Mouse (Mus musculus): ENCODE results near the gene Rcan2. TPM values are rescaled to one million over a fixed set of nuclear protein-coding genes. Genes with fewer than 3 reads are reported as not detected.

The Rcan2 gene
- total RNA-seq (2017): not detected in 3 replicates

DNA sequence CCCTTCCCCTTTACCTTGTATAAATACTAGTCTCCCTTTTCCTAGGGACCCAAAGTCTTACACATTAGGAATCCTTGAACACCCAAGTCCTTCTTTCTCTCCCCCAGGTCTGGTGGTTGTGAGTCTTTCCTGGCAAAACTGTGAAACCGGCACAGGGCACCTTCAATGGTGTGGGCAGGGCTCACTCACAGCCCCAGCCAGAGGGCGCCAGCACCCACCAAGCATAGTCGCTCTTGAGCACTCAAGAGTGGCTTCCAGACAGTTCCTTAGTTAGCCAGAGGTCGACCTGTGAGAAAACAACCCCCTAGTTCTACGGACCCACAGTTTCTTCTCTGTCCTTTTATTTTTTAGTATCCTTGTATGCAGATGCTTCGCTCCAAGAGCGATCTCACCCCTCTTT lies at the start of gene Rcan2:
TSS of gene Rcan2 (plus strand) at position 275 of the 400 bp plus-strand sequence.
- no peak for ATAC-seq (replicated peaks; ENCODE audit: insufficient number of reproducible peaks, low FRiP score, low TSS enrichment, poor library complexity, severe bottlenecking)

DNA sequence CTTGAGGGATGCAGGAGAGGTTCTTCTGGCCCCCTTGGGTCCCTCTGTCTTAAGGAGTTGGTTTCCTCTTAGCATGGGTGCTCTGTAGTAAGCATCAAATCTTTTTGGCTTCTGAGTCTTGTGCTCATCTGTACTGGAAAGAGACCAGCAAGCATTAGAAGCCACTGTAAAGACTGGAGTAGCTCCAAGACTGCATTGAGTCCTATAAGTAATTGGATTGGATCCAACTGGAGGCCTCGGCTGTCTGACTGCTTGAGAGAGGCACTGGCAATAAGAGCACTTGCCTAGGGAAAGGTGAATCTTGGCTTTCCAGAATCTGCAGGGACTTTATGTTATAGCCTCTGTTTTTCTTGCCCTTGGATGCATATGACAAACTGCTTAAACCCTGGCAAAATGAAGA lies 48.3 kb upstream of the Rcan2 start:
- ATAC-seq (replicated peaks; ENCODE audit: insufficient number of reproducible peaks, low FRiP score, low TSS enrichment, poor library complexity, severe bottlenecking): no peak

DNA sequence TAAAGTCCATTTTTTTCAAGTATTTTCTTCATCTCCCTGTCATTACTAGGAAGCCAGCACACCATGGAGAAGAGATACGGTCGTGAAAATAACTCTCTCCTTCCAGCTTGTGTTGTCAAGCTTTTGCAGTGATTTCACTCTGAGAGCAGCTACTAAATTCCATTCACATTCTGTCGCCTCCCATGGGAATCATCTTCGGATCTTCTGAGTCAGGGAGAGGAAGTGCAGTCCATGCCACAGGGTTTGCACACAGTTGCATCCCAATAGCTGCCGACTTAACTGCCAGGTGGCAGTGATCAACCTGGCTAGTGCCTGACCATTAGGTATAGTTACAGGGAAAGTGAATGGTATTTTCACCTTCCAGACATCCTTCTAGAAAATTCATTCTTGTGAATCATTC lies 46.5 kb upstream of the Rcan2 start:
- no peak for ATAC-seq (replicated peaks; ENCODE audit: insufficient number of reproducible peaks, low FRiP score, low TSS enrichment, poor library complexity, severe bottlenecking)

DNA sequence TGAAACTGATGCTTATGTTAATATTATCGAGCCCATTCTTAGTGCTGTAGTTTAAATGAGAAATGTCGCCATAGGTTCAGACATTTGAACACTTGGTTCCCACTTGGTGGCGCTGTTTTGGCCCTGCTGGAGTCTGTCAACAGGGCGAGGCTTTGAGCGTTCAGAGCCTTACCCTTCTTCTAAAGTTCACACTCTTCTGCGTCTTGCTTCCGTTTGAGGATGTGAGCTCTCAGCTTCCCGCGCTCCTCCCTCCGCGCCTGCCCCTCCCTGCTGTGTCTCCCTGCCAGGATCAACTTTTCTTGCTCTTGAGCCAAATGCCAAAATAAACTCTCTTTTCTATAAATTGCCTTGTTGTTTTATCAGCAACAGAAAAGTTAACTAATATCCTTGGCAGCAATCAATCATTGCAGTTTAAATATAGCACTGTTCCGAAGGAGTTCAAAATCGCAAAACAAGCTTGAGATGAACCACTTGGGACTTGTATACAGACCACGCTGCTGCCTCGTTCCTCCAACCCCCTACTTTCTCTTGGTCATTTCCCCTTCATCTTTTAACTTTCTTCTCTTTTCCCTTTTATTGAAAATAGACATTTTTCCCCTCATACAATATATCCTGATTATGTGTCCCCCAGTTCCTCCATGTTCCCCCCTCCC lies 42.4 kb upstream of the Rcan2 start:
- ATAC-seq (replicated peaks; ENCODE audit: insufficient number of reproducible peaks, low FRiP score, low TSS enrichment, poor library complexity, severe bottlenecking): no peak

DNA sequence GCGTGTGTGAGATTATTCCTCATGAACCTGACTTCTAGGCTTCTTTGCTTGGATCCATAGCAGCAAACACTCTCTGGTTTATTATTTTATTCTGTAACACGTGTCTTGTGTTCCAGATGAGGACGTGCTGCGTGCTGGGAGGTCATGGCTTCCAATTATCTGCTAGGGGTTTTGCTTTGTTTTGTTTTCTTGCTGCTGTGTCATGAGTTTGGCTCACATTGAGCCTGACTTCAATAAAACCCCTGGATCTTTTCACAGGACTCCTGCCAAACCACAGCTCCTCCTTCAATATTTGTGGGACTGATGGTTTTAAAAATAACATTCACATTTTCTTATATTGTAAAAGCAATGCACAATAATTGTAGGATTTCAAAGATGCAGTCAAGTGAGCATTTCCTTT lies 16.6 kb upstream of the Rcan2 start:
- ATAC-seq (replicated peaks; ENCODE audit: insufficient number of reproducible peaks, low FRiP score, low TSS enrichment, poor library complexity, severe bottlenecking): no peak

DNA sequence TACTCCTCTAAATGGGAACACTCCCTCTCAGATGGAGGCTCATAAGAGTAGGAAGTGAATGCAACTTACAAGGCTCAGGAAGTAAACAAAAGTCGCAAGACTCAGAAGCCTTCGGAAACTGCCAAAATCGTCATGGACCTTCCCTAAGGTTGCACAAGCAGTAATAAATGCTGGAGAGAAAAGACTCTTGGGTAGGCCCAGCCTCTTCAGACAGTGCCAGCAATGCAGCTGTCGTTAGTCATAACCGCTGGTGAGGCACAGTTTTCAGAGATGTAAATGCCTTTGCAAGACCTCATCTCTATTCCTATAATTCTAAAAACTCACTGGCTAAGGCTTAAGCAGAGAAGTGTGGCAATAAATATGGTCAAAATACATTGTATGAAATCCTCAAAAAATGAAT lies 12.9 kb upstream of the Rcan2 start:
- no peak for ATAC-seq (replicated peaks; ENCODE audit: insufficient number of reproducible peaks, low FRiP score, low TSS enrichment, poor library complexity, severe bottlenecking)

DNA sequence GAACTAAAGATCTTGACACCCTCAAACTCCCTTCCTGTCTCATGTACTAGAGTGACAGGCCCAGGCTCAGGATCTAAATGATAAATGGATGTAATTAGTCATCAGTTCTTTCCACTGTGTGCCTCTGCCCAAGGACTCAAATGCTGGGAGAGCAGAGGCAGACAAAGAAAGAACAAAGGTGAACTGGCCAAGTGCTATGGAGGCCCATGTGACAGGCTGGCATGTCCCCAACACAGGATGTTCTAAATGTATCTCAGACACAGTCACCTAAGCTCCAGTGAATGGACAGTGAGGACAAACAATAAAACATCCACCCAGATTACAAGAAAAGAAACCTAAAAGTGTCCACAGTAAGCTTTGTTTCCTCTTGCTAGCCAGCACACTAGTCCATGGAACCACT lies 11.8 kb upstream of the Rcan2 start:
- ATAC-seq (replicated peaks; ENCODE audit: insufficient number of reproducible peaks, low FRiP score, low TSS enrichment, poor library complexity, severe bottlenecking): no peak

DNA sequence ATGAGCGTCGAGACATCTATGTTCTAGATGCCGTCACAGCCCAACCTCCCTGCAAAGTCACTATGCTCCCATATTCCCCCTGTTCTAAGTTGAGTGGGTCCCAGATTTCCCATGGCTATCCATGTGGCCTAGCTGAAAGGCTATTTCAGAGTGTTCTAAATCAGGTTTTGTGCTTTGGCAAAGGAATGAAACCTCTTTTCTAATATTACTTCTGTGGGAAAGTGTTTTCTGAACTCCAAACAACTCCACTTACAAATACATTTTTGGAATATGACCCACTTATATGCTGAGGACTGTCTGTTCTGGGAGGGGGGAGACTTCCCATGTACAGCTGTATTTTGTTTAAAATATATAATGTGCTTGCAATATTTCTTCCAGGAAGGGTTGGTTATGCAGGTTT lies 9.4 kb upstream of the Rcan2 start:
- ATAC-seq (replicated peaks; ENCODE audit: insufficient number of reproducible peaks, low FRiP score, low TSS enrichment, poor library complexity, severe bottlenecking): no peak

DNA sequence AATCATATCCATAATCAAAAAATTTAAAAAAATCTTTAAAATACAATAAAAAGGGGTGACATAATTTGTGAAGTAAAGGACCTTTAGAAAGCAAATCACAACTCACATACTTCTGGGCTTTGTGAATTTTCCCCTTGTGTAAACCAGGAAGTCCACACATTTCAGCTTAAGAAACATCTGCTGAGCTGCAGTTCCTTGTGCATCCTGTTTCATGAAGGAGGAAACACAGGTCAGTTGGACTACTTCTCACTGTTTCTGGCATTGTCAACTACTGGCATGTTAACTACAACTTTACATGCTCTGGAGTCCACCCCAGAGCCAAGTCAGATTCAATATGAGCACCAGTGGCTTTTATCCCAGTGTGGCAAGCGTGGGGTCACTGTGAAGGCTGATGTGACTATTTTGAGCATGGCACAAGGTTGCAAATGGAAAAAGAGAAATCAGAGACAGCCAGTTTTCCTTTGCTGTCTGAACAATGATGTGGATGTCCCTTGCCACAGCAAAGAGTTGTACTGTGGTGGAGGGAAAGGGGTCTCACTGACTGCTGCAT lies 6.3 kb upstream of the Rcan2 start:
- ATAC-seq (replicated peaks; ENCODE audit: insufficient number of reproducible peaks, low FRiP score, low TSS enrichment, poor library complexity, severe bottlenecking): no peak

DNA sequence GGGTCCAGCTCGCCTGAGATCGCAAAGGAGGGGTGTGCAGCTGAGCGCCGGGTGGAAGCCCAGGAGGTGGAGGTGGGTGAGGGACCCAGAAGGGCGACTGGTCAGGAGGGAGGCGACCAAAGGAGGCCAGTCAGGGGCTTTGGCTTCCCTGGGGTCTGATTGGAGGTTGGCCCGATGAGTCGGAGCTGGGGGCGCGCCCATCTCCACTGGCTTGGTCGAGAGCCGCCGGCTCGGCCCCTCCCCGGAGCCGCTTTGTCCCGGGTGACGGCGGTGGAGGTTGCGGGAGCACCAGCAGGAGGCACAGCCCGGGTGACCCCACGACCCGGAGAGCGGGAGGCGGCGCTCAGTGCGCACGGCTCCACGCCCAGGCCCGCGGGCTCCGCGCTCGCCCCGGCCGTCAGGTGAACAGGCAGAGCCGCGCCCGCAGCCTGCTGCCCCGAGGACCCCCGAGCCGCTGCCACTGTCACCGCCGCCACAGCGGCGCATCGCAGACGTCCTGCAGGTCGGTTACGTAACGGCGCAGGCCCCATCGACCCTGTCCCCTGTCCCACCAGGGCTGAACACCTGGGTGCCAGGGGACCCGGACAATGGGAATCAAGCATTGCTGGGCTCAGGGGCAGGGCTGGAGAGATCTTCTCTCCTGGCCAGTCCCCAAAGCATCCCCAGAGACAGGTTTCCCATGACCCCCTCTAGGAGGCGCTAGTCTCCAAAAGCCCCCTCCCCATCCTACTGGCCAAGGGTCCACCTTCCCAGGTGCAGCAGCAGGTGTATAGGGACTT lies 633 bp downstream of the Rcan2 start:
- no peak for ATAC-seq (replicated peaks; ENCODE audit: insufficient number of reproducible peaks, low FRiP score, low TSS enrichment, poor library complexity, severe bottlenecking)

DNA sequence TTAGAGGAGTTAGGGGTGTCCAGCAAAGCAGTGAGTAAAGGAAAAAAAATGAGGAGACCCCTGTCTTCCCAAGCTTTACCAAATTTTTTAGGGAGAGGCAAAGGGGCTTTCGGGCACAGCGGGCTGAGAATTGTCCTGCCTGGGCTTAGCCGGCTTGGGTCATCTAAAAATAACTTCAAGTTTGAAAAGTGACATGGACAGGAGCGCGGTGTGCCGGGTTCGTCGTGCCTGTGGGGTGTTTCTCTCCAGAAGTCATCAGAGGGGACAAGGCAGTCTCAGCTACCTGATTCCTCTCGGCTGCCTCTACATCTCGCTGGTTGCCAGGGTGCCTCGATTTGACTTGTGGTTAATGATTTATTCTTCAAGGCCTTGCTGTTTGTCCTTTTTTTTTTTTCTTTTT lies 1.3 kb downstream of the Rcan2 start:
- no peak for ATAC-seq (replicated peaks; ENCODE audit: insufficient number of reproducible peaks, low FRiP score, low TSS enrichment, poor library complexity, severe bottlenecking)

DNA sequence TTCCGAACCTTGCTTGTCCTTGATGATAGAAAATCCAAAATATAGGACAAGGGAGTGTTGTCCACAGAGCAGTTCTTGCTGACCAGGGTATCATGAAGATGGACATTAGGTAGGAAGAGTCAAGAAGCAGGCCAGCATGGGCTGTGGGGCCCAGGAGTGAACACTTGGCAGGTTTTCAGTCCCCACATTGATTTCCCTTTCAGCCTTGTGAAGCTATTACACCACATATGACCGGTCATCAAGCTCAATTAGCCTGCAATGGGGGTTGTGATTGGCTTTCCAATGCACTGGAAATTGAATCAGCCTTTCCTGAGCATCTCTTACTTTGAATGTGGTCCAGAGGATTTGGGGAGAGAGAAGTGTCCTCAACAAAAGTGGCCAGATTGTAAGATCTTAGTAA lies 2.0 kb downstream of the Rcan2 start:
- ATAC-seq (replicated peaks; ENCODE audit: insufficient number of reproducible peaks, low FRiP score, low TSS enrichment, poor library complexity, severe bottlenecking): no peak

DNA sequence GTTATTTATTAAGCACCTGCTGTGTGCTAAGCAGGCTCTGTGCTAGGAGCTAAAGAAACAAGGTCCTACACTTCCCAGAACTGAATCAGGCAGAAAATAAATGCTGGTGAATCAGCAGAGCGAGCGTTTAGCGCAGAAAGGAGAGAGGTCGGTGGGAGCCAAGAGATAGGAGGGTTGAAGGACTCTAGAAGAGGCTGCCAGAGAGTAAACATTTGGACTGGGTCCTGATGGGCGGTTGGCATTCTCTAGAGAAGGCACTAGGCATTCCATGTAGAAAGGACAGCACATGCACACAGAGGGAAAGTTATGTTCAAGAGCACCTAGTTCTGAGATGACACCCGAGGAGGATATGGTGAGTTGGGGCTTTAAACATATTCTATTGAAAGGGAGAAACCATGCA lies 2.6 kb downstream of the Rcan2 start:
- no peak for ATAC-seq (replicated peaks; ENCODE audit: insufficient number of reproducible peaks, low FRiP score, low TSS enrichment, poor library complexity, severe bottlenecking)

DNA sequence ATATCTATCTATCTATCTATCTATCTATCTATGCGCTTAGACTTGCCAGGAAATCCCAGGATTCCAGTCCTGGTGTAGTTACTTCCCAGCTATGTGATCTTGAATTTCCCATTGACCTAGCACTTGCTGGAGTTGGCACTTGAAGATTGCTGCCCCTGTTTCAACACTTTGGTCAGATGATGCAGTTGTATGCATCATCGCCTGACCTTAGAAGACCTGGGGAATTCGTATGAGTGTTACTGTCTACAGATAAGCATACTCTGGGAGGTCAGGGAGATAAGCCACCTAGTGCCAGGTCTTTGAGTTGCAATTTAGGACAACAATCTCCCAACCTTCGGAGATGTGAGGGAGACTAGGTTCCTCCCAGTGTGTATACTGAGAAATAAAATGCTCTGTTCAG lies 5.7 kb downstream of the Rcan2 start:
- ATAC-seq (replicated peaks; ENCODE audit: insufficient number of reproducible peaks, low FRiP score, low TSS enrichment, poor library complexity, severe bottlenecking): no peak

DNA sequence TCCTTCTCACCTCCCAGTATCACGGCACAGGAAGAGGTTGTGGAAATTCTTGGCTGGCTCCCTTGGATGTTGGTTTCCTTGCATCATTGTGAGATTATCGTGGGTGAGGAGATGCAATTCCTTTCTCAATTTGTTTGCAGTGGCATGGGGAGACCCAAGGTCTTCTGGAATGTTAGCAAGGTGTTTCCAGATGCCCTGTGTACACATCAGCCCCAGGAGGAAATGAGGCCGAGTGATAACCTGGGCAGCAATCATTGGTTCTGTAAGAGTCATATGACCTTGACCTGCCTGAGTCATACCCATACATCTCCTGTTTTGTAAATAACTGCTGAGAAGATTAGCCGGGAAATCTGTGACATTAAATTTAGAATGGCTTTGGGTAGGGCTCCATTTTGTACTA lies 10.3 kb downstream of the Rcan2 start:
- no peak for ATAC-seq (replicated peaks; ENCODE audit: insufficient number of reproducible peaks, low FRiP score, low TSS enrichment, poor library complexity, severe bottlenecking)

DNA sequence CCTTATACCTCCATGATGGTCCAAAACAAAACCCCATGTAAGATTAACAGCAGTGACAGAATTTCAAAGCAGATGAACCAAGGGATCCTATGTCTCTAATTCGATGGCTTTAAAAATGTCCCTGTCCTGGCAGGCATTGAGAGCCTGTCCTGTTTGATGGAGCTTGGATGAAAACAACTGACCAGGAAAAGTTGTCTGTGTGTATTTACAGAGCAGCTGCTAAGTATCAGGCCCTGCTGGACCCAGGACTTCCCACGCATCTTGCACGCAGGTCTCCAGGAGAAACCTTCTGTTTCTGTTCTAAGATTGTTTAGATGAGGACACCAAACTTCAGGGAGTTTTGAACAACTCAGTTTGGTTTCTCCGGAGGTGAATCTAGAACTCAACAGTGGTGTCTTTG lies 14.2 kb downstream of the Rcan2 start:
- no peak for ATAC-seq (replicated peaks; ENCODE audit: insufficient number of reproducible peaks, low FRiP score, low TSS enrichment, poor library complexity, severe bottlenecking)

DNA sequence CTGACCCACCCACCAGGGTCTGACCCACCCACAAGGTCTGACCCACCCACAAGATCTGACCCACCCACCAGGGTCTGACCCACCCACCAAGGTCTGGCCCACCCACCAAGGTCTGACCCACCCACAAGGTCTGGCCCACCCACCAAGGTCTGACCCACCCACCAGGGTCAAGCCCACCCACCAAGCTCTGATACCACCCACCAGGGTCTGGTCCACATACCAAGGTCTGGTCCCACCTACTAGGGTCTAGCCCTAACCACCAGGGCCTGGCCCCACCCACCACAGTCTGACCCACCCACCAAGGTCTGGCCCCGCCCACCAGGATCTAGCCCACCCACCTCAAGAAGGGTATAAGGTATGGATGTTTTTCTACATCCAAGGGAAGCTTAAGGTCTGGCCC lies 15.3 kb downstream of the Rcan2 start:
- ATAC-seq (replicated peaks; ENCODE audit: insufficient number of reproducible peaks, low FRiP score, low TSS enrichment, poor library complexity, severe bottlenecking): no peak

DNA sequence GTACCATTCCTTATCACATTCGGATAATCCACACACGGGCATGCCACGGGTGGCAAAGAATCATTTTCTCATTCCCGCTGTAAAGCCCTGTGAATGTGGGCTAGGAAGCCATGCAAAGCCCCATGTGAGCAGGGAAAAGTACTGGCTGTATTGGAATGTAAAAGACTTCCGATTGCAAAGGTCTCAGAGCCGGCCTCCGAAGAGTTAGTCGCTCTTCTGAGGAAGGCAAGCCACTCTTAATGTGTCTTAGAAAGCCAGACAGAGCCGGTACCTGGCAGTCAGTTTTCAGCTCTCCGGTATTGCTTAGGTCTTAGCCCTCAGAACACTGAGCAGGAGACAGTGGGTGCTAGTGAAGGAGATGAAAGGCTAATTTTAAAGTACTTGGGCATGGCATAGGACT lies 16.0 kb downstream of the Rcan2 start:
- ATAC-seq (replicated peaks; ENCODE audit: insufficient number of reproducible peaks, low FRiP score, low TSS enrichment, poor library complexity, severe bottlenecking): no peak

DNA sequence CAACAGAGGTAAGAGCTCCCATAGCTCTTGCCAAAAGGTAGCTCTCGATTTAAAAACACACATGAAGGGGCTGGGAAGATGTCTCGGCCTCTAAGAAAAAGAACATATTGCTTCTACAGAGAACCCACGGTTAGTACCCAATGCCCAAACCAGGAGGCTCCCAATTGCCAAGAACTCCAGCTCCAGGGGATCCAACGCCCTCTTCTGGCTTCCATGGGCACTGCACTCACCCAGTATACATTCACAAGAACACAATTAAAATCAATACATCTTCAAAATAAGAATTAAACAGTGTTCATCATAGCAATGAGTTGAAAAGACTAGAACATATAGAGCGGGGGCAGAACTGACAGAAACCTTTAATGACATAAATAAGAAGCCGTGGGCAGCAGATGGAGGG lies 17.2 kb downstream of the Rcan2 start:
- no peak for ATAC-seq (replicated peaks; ENCODE audit: insufficient number of reproducible peaks, low FRiP score, low TSS enrichment, poor library complexity, severe bottlenecking)

DNA sequence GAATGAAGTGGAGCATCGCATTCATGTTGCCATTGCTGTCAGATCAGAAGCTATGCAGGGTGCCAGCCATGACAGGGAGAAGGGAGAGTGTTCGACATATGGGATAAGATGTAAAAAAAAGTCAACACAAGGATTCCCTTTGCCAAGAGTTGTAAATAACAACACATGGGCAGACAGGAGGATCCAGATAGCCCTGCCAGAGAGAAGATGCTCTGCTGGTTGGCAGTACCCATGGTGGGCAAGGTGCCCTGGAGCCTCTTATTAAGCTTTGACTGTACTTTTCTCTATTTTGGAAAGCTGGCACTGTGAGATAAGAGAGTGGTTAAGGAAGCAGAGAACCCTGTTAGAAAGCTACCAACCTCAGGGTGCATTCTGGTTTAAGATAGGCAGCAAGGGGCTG lies 19.8 kb downstream of the Rcan2 start:
- no peak for ATAC-seq (replicated peaks; ENCODE audit: insufficient number of reproducible peaks, low FRiP score, low TSS enrichment, poor library complexity, severe bottlenecking)
